Mouse (Mus musculus): ENCODE measurements at regions not wholly inside any gene's neighbourhood (a gene's known extent, or its start where the extent isn't known, plus 50 kb on each side); places are given as distances from the start of the nearest gene placed in this dataset.

DNA sequence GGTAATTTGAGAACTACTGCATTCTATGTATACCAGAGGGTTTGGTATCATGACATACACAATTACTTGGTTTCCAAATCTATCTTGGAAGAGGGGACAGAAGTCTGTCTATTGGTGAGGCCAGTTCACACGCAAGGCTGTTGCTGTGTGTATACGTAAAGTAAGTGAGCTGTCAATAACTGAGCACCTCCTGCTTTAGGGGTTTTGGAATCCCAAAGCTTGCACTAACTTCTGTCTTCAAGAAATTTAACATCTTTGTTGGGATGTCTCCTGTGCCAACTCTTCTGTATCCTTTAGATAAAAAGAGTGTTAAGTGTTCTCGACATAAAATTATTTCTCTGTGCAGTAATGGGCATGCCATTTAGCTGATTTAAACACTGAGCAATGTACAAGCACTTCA lies 572.1 kb downstream of the Plcl1 start:
- WGBS, result 85% methylated on average over 3 of the region's 3 CpGs
- H3K4me2 ChIP-seq (ENCODE audit: low read length), result no peak overlapping the region
- no peak overlapping the region for H3K4me3 ChIP-seq (ENCODE audit: low read depth, low read length)
- H3K9me3 ChIP-seq (ENCODE audit: control insufficient read depth, low read length), result no peaks in the 10 kb centered on the region
- DNase-seq (ENCODE audit: low spot score), result no peak
- H3K4me1 ChIP-seq (replicated peaks; ENCODE audit: control insufficient read depth, insufficient read depth, low read length), result no peaks in the 10 kb centered on the region
- H3K36me3 ChIP-seq (ENCODE audit: control insufficient read depth, insufficient read depth, low read length), result no peaks in the 10 kb centered on the region
- no peak overlapping the region for H3K9ac ChIP-seq (ENCODE audit: low read length)
- H3K27ac ChIP-seq (ENCODE audit: low read depth), result no peak overlapping the region
- no peak for ATAC-seq (replicated peaks; ENCODE audit: low FRiP score, low TSS enrichment, low read depth)
- no peaks in the 10 kb centered on the region for H3K27me3 ChIP-seq (replicated peaks; ENCODE audit: control insufficient read depth, insufficient read depth, low read length)

DNA sequence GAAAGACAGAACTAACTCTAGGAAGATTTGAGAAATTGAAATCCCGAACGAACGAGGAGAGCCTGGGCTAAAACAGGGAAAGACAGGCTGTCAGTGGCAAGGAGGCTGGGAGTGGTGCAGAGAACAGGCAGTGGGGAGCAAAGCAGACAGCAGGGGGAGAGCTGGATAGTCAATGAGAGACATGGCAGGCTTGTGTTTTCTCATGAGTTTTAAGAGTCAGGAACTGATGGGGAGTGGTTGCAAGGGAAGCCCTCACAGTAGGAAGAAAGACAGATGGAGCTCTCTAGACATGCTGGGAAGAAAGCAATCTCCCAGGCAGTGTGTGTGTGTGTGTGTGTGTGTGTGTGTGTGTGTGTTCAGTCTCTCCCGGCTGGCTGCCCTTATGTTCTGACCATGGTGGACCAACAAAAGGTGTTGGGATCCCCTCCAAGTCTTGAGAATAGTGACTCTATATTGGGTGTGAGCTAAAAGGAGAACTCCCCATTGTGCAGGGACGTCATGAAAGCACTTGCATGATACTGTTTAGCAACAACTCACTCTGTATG lies 577.9 kb downstream of the Plcl1 start:
- WGBS, result 78% methylated on average over 5 of the region's 5 CpGs
- no peak for ATAC-seq (replicated peaks; ENCODE audit: low FRiP score, low TSS enrichment, low read depth)
- H3K4me1 ChIP-seq (replicated peaks; ENCODE audit: control insufficient read depth, insufficient read depth, low read length), result no peaks in the 10 kb centered on the region
- no peak for DNase-seq (ENCODE audit: low spot score)
- no peak overlapping the region for H3K4me2 ChIP-seq (ENCODE audit: low read length)
- H3K4me3 ChIP-seq (ENCODE audit: low read depth, low read length), result no peak overlapping the region
- H3K9ac ChIP-seq (ENCODE audit: low read length), result no peak overlapping the region
- no peaks in the 10 kb centered on the region for H3K27me3 ChIP-seq (replicated peaks; ENCODE audit: control insufficient read depth, insufficient read depth, low read length)
- no peaks in the 10 kb centered on the region for H3K9me3 ChIP-seq (ENCODE audit: control insufficient read depth, low read length)
- no peak overlapping the region for H3K27ac ChIP-seq (ENCODE audit: low read depth)
- H3K36me3 ChIP-seq (ENCODE audit: control insufficient read depth, insufficient read depth, low read length), result no peaks in the 10 kb centered on the region

DNA sequence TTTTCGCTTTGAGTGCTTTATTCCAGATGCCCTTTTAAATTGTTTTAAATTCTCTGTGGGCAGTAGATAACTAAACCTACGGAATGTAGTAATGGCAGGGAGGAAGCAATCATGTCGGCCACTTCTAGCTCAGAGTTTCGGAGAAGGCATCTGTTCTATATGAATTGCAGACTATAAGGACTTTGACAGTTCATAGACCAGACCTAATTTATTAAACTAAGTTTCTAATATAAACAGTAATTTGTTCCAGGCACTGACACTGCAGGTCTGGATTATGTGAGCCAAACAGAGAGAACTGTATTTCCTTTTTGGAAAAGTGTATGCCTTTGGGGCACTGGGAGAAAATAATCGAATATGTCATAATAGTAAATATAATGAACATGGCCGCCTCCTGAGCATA lies 591.4 kb downstream of the Plcl1 start:
- no peak; the same call in 1 of the 2 replicates for ATAC-seq (replicated peaks; ENCODE audit: low FRiP score, low TSS enrichment, low read depth)
- Histone ChIP-seq H3K27ac (ENCODE audit: low read depth) (no peak overlapping the region), H3K27me3 (replicated peaks; ENCODE audit: control insufficient read depth, insufficient read depth, low read length) (no peaks in the 10 kb centered on the region), H3K4me2 (ENCODE audit: low read length) (no peak overlapping the region), H3K9ac (ENCODE audit: low read length) (no peak overlapping the region), H3K9me3 (ENCODE audit: control insufficient read depth, low read length) (no peaks in the 10 kb centered on the region), H3K4me3 (ENCODE audit: low read depth, low read length) (no peak overlapping the region), H3K4me1 (replicated peaks; ENCODE audit: control insufficient read depth, insufficient read depth, low read length) (no peaks in the 10 kb centered on the region), H3K36me3 (ENCODE audit: control insufficient read depth, insufficient read depth, low read length) (no peaks in the 10 kb centered on the region)
- DNase-seq (ENCODE audit: low spot score), result no peak
- WGBS, result 33% methylated on average over 6 of the region's 6 CpGs
